Mouse (Mus musculus) C2C12 (cell line): ENCODE measurements around the gene Obsl1.

ENCODE experiments used
- CEBPB ChIP-seq: IDR thresholded peaks from one replicate; pipeline ENCODE4 v1.6.1; 2011; ENCODE audit warnings: low read depth, mild to moderate bottlenecking, control low read depth, moderate library complexity
- CTCF ChIP-seq: IDR thresholded peaks from one replicate; pipeline ENCODE4 v1.5.1; 2011; ENCODE audit not compliant: control insufficient read depth, insufficient read depth, insufficient read length
- FOSL1 ChIP-seq: IDR thresholded peaks from one replicate; pipeline ENCODE4 v1.8.0; 2011; ENCODE audit warnings: mild to moderate bottlenecking, low read length; ENCODE audit not compliant: poor library complexity, insufficient read depth, severe bottlenecking
- MAX ChIP-seq: IDR thresholded peaks from one replicate; pipeline ENCODE4 v1.6.1; 2011; ENCODE audit warnings: mild to moderate bottlenecking, control low read depth
- MYOG ChIP-seq: IDR thresholded peaks from one replicate; pipeline ENCODE4 v1.6.1; 2011; ENCODE audit not compliant: control insufficient read depth, insufficient read length; ENCODE audit errors: extremely low read depth
- USF1 ChIP-seq: IDR thresholded peaks from one replicate; pipeline ENCODE4 v1.6.1; 2011; ENCODE audit warnings: low read depth, mild to moderate bottlenecking, control low read depth, moderate library complexity

GRCm38 (mm10) chr1:75479635-75479989 lies 26.6 kb downstream of the Obsl1 start:
- TF ChIP-seq USF1: no peak
- TF ChIP-seq CTCF: no peak
- TF ChIP-seq FOSL1: no peak
- no peak for TF ChIP-seq MYOG
- TF ChIP-seq MAX: no peak
- TF ChIP-seq CEBPB: no peak
